Mouse (Mus musculus): ENCODE measurements at regions not wholly inside any gene's neighbourhood (a gene's known extent, or its start where the extent isn't known, plus 50 kb on each side); places are given as distances from the start of the nearest gene placed in this dataset.

DNA sequence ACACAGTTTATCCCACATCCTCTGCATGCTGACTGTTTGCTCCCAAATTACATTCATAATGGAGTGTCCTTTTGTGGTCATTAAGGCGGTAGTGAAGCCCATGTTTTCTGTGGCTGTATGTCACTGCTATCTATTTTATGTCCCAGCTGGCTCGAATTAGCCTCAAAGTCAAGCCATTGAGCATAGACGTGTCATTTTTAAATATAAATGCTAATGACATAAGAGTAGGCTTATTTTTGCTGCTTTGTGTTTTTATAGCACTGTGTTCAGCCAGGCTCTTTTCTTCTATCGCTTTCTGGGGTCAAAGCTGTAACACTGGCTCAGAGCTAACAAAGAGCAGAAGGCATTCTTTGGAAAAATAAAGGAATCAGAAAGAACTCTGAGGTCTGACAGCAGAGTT, 83.8 kb upstream of the Pkn2 start:
- no peak for TF ChIP-seq CTCF (IDR thresholded peaks at IDR 0.05; ENCODE audit: low read depth, low read length)
- no peak for TF ChIP-seq POLR2A (IDR thresholded peaks at IDR 0.05; ENCODE audit: insufficient read depth, low read length)
- TF ChIP-seq EP300 (IDR thresholded peaks at IDR 0.05; ENCODE audit: insufficient read depth, low read depth, low read length) = no peak
